Mouse (Mus musculus): Measurements from ENCODE around the gene Rpl35.
A peak's percentile ranks its signal among the peaks of the same experiment; 100 is the strongest.
"Not testable (repeated sequence)": the region's sequence is repeated elsewhere in the genome, so short reads cannot be mapped to it uniquely, and the experiment has no call there.

Rpl35 gene

GRCm38 (mm10) chr2:39005574-39006079, at the start of gene Rpl35:
Gene Rpl35, minus strand, starts transcription at chr2:39005624.
- no peak for DNase-seq (ENCODE audit: low read depth, low spot score)

GRCm38 (mm10) chr2:39048515-39048914, 43.1 kb upstream of the Rpl35 start:
- DNase-seq (ENCODE audit: low read depth, low spot score), result no peak

GRCm38 (mm10) chr2:39040215-39040614, 34.8 kb upstream of the Rpl35 start:
- no peak for DNase-seq (ENCODE audit: low read depth, low spot score)

GRCm38 (mm10) chr2:39031611-39032010, 26.2 kb upstream of the Rpl35 start:
- DNase-seq (ENCODE audit: low read depth, low spot score), result no peak

- DNase-seq (ENCODE audit: low read depth, low spot score), result no peak
These were observed 14.6 kb upstream of the Rpl35 start for GRCm38 (mm10) chr2:39020004-39020403.

GRCm38 (mm10) chr2:39016581-39016980, 11.2 kb upstream of the Rpl35 start:
- DNase-seq (ENCODE audit: low read depth, low spot score), result no peak

GRCm38 (mm10) chr2:39012768-39013279, 7.4 kb upstream of the Rpl35 start:
- DNase-seq (ENCODE audit: low read depth, low spot score), result no peak

- DNase-seq (ENCODE audit: low read depth, low spot score), result no peak
These were observed 6.5 kb upstream of the Rpl35 start for GRCm38 (mm10) chr2:39011971-39012370.

GRCm38 (mm10) chr2:39011264-39011663, 5.8 kb upstream of the Rpl35 start:
- no peak for DNase-seq (ENCODE audit: low read depth, low spot score)

GRCm38 (mm10) chr2:39010144-39010543, 4.7 kb upstream of the Rpl35 start:
- not testable (repeated sequence) for DNase-seq (ENCODE audit: low read depth, low spot score)

GRCm38 (mm10) chr2:39008954-39009365, 3.5 kb upstream of the Rpl35 start:
- no peak for DNase-seq (ENCODE audit: low read depth, low spot score)

- no peak for DNase-seq (ENCODE audit: low read depth, low spot score)
These were observed 3.0 kb upstream of the Rpl35 start for GRCm38 (mm10) chr2:39008350-39008851.

- DNase-seq (ENCODE audit: low read depth, low spot score), result peak; percentile 83
These were observed 2.4 kb upstream of the Rpl35 start for GRCm38 (mm10) chr2:39007865-39008264.

GRCm38 (mm10) chr2:39006149-39006730, 816 bp upstream of the Rpl35 start:
- no peak for DNase-seq (ENCODE audit: low read depth, low spot score)

- peak; percentile 86 for DNase-seq (ENCODE audit: low read depth, low spot score)
These were observed 466 bp downstream of the Rpl35 start, which contains the start of gene Arpc5l for GRCm38 (mm10) chr2:39004880-39005435. Gene Arpc5l, plus strand, starts transcription at chr2:39005348.

- no peak for DNase-seq (ENCODE audit: low read depth, low spot score)
These were observed 1.1 kb downstream of the Rpl35 start for GRCm38 (mm10) chr2:39004372-39004771.

- DNase-seq (ENCODE audit: low read depth, low spot score), result no peak
These were observed 1.9 kb downstream of the Rpl35 start for GRCm38 (mm10) chr2:39003512-39003911.

GRCm38 (mm10) chr2:39003106-39003505, 2.3 kb downstream of the Rpl35 start:
- no peak for DNase-seq (ENCODE audit: low read depth, low spot score)

- DNase-seq (ENCODE audit: low read depth, low spot score), result no peak
These were observed 3.6 kb downstream of the Rpl35 start for GRCm38 (mm10) chr2:39001866-39002265.

GRCm38 (mm10) chr2:39000587-39000919, 4.9 kb downstream of the Rpl35 start:
- no peak for DNase-seq (ENCODE audit: low read depth, low spot score)

GRCm38 (mm10) chr2:38999910-39000586, 5.4 kb downstream of the Rpl35 start:
- DNase-seq (ENCODE audit: low read depth, low spot score), result no peak

- no peak for DNase-seq (ENCODE audit: low read depth, low spot score)
These were observed 6.0 kb downstream of the Rpl35 start for GRCm38 (mm10) chr2:38999381-38999780.

Data from brain, embryonic 18.5 days (tissue).